Mouse (Mus musculus) kidney, postnatal 14 days (tissue): Measurements from ENCODE around the gene Agbl4.
A peak's percentile ranks its signal among the peaks of the same experiment; 100 is the strongest.

ENCODE experiments used
- DNase-seq: peaks from one replicate; pipeline ENCODE4 v3.0.0; 2022; ENCODE audit warnings: mixed read lengths

The Agbl4 gene

DNA sequence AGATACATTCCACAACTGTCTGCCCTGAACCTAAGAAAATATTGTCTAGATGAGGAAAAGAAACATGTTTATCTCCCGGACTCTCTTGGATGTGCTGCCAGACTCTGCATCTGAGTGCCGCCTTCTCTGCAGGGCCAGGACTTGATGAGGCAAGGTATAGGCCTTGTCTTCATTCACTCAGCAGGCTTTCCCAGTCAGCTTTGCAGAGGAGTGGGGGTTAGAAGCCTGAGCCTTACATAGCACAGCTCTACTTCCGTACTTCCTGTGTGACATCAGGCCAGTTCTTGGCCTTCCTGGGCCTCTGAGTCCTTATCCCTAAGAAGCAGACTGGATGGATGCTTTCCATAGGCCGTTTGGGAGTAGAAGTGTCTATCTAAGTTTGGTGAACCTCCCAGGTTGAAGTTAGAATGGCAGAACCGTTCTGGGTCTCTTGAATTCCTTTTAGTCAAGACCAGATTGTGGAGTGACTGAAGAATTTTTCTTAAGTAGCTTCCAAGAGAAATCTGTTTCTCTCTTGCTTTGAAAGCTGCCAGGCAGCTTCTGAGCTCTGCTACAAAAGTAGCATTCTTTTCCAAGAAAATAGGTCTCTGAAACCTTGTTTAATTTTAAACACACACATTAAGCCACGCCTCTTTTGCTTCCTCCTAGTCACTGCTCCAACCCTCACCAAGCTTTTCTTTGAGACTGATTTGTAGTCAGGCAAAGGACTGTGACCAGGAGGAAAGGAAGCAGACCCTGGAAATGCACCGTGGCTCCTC, 1052.2 kb downstream of the Agbl4 start:
- no peak for DNase-seq

DNA sequence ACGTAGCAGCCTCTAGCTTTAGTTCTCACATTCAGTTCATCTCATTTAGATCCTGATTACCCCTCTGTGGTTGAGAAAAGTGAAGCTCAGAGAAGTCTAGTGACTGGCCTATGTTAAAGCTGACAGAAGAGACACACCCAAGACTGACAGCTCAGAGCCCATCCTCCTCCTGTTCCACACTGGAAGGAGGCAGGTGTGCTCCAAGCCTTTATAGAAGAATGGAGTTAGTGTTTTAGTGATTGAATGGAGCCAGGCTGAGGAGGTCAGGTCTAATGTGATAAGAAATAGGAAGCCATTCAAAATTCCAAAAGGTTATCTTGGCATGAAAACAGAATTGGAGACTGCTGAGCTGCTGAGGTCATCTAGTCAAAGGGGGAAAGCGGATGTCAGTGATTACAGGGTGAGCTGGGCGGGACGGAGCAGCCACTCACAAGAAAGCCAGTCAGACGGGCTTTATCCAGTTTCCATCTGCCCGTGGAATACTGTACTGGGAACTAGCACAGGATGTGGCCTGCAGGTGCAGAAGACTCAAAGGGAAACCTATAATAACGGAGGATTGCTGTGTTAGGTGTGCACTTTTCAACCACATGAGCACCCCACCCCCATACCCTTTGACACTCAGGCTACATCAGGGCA, 1053.9 kb downstream of the Agbl4 start:
- DNase-seq: peak; percentile 33

DNA sequence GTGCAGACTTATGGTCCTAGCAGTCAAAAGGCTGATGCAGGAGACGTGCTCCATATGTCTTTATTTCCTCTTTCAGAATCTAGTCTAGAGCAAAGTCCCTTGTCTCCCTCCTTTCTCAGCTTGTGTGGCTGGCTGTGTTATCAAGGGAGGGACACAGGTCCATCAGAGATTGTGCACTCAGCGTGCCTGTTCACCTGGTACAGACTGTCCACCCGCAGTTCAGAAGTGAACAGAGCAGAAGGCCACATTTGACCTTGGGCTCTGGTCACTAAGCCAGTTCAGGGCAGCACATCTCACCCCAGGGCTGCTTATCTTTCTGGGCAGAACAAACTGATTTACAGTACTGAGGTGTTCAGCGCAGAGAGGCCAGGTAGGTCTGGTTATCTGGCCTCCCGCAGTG, 1054.7 kb downstream of the Agbl4 start:
- no peak for DNase-seq

DNA sequence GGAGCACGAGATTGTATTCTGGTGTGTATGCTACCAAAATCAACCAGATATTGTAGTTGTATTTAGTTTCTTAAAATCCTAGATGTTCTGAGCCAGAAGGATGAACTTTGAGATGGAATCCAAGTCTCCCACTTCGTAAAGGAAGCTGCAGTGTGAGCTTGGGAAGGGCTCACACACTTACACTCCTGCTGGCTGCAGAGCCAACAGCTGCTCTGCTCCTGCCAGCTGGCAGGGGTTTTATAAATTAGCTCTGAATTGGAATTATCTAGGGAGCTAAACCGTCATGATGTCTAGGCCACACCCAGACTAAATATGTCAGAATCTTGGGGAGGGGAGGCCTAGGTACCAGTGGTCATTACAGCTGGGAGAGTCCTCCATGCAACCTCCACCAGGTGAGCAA, 1055.8 kb downstream of the Agbl4 start:
- no peak for DNase-seq

DNA sequence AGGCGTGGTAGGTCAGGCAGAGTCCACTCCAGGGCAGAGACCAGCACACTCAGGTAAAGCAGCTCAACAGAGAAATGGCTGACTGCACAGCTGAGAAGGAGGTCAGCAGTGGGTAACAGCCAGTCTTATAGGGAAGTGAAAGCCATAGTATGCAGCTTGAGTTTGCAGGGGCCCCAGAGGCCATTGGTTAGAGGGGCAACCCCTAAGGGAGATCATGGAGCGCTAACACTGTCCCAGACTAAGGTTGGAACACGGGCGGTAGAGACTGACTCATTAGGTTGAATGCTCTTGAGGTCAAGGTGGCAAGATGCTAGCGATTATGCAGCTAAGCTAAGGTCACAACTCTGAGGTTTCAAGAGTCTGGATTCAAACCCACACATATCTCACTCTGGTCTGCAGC, 1058.2 kb downstream of the Agbl4 start:
- no peak for DNase-seq

DNA sequence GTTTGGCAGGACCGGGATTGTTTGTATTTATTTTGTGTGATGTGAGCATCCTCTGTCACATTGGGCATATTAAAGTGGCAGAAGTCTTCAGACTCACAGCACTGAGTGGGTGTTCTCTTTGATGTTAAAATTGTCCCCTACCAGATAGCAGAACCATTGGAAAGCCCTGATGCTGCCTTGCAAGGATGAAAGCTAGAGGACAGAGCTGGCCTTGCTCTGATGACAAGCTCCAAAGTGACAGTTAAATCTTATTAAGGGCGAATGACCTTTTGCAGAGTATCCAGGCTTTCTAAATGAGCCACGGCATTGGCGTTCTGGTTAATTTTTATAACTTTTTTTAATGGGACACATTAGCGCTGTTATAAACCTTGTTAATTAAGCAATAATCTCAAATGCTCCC, 1060.1 kb downstream of the Agbl4 start:
- DNase-seq: no peak

DNA sequence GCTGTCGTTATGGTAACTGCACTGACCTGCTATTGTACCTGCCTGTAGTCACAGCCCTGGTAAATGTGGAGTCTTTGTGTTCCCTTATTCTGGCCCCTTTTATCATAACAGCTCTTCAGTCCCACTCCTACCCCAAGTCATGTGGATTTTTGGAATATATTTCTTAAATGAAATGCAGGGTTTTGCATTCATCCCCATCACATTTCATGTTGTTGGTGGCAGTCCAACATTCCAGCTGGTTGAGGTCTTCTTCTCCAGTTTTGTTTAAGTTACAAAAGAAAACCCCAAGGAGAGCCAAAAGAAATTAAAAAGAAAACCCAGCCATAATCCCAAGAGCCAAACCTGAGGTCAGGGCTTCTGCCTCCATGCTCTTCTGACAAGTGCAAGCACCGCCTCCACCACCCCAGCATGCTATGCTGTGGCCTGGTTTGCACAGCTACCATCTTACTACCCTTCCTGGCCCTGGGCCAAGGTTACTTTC, 1069.9 kb downstream of the Agbl4 start:
- no peak for DNase-seq

DNA sequence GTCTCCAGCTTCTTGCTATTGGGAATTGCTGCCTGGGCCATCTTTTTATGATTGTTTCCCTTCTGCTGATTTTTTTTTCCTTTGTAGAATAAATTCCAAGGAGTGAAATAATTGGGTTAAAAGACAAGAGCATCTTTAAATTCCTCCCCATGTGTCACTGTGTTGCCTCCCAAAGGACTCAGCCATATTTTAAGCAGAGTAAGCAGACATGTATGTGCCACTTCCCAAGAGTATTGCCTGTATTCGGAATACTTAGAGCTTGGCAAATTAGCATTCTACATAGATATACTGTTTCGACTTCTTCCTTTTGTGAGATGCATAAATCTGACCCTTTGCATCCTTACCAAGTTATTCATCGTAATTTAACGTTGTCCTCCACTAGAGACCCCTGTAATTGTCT, 1070.3 kb downstream of the Agbl4 start:
- no peak for DNase-seq

DNA sequence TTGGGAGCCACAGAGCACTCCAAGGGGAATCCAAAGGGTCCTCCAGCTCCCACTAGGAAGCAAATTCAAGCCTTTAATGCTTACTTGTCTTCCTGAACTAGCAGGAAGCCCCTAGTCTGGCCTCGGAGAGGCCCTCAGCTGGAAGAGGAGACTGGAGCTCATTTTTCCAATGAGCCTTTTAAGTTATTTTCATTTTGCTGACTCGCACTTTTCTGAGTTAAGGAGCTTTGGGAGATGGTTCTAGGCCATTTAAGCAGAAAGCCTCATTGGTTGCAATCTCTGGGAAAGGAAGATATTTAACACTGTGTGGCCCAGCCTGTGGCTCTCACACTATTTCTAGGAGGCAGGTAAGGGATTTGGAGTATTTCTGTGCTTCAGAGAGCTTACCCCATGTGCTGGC, 1072.4 kb downstream of the Agbl4 start:
- DNase-seq: no peak

DNA sequence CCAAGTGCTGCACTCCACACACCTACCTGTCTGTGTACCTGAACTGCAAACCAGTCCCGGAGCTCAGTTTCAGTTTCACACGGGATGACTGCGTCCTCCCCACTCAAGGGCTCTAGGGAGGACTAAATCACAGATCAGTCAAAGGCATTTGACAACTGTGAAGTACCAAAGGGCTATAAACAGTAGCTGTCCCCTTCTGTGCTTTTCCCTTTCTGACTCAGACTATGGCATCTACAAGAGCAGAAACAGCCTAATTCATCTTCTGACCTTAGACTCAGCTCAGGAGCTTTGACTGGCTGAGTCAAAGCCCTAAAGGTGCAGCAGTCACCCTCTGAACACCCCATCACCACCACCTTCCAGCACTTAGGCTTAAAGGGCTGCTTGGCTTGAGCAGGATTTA, 1074.3 kb downstream of the Agbl4 start:
- no peak for DNase-seq

DNA sequence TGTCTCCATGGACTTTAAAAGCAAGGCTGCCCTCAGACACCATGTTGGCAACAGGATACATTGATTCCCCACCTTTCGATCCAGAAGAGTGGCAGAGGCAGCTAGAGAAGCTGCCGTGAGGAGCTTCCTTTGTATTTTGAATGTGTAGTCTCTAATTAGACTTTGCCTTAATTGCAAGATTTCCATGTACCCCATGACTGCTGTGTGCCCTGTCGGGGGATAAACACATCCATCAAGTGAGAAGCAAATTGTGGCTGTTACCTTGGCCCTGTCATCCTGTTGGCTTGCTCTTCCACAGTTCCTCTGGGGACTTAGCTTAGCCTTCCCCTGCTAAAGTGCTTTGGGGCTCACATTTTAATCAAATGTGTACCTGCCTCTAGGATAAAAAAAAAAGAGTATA, 1075.0 kb downstream of the Agbl4 start:
- DNase-seq: no peak

DNA sequence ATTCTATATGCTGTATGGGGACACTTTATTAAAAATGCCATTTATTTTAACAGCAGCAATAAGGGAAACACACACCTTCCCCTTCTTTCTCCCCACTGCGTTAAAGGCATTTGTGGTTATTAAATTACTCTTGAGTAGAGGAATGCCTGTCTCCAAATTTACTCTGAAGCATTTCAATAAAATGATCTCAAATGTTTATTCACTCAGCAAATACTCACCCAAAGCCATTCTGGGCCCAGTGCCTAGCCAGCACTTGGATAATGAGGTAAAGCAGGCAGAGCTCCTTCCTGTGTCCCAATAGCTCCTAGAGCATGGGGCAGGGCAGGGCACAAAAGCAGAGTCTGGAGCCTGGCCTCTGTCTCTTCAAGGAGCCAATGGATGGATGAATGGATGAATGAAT, 1075.6 kb downstream of the Agbl4 start:
- DNase-seq: no peak

DNA sequence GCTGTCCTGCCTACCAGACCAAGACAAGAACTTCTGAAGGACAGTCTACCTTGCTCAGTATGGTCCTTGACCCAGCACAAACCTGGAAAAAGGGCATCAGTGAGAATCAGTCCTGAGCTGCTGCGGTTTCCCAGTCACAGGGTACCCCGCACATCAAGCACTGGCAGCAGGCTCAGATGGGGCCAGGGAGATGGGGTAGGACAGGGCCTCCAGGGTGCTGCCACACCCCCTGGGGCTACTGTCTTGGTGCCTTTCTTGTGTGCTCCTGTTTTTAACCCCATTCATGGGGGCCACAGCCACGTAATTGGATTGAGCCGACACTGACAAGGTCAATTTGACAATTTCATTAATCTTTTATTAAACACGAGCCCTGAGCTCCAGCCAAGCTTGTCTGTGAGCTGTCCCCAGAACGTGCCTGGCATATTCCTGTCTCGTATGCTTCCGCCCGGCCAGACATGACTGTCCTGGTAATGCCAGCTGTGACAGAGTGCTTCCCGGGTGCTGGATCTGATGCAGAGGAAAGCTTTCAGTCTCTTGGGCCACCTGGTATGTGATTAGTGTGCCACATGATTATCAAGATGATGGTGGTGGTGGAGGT, 1078.0 kb downstream of the Agbl4 start:
- no peak for DNase-seq

DNA sequence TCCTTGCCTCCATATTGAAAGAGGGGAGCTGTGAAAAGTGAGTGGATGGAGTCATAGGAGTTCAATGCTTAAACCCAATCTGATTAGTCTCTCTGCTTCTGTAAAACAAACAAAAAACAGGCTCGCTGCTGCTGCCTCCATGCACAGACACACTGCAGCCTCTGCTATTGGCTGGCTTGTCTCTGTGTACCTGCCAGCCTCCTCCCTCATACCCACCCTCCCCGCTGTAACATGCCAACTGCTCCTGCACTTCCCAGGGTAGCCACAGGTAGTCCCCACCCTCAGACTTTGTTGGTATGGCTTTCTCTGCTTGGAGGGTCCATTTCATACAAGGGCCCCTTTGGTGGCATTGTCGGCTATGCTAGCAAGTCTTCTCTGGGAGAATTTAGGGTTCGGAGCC, 1080.0 kb downstream of the Agbl4 start:
- DNase-seq: no peak

DNA sequence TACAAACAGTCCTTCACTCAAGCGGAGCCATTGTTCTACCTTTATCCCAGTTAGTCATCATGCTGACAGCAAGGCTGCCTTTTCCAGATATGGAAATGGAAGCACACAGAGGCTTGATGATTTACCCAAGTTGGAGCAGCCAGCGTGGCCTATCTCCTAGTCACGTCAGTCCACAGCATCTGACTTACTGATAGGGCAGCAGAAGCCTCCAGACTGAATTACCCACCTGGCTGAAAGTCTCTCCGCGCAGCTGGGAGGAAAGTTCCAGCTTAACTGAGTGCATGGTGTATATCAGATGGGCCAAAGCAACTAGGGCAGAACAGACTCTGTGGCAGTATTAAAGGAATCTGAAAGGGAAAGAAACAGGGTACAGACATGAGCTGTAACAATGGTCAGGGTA, 1086.0 kb downstream of the Agbl4 start:
- DNase-seq: no peak

DNA sequence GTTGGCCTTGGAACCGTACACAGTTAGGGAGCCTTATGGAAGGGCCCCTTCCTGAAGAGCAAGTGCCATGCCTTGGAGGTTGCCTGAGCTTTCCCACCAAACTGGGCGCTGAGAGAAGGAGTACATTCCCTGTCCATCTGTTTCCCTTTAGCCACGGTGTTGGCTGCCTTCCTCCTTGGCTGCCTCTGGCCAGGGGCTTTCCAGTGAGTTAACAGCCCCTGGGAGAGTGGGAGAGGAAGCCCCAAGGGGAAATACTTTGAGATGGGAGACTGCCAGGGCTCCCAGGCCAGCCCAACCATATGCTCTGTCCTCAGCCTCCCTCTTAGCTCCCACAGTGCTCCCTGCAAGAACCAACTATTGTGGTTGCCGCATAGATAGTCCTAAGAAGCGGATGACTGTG, 1087.7 kb downstream of the Agbl4 start:
- DNase-seq: peak; percentile 5

DNA sequence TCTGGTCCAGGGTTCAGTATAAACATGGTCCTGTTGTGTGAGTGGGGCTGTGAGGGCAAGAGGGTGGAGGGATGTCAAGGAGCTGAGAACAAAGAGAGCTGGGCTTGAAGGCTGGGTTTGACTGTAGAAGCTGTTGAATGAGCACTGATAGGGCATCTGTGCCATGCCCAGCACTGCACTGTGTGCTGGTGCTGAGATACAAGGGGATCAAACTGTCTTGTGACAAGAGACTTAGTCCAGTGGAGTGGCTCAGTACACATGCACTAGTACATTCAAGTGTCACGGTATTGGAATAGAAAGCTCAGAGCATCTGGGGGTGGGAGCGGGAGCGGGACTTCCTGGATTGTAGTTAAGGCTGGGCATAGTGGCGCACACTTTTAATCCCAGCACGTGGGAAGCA, 1088.7 kb downstream of the Agbl4 start:
- DNase-seq: no peak

DNA sequence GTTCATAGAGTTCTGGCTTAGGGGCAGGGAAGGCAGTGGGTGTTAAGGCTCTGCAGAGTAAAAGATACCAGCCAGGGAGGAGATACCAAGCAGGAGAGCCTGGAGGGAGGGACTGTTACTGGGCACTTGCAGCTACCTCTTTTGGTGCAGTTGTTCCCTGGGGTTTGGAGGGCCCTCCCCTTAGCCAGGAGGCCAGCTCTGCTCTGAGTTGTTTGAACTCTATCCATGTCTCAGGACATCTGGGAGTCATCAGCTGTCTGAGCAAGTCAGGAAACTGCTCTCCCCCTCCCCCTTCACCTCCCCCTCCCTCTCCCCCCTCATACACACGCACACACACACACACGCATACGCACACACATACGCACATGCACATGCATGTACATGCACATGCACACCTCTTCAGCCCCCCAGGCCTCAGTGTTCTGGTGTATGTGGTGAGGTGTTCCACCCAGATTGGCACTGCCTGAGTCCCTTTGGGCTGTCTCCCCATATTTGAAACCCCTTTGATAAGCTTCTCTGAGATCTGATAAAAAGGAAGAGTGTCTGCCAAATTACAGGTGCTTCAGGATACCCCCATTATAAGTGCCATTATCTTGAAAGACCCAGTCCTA, 1089.9 kb downstream of the Agbl4 start:
- no peak for DNase-seq

DNA sequence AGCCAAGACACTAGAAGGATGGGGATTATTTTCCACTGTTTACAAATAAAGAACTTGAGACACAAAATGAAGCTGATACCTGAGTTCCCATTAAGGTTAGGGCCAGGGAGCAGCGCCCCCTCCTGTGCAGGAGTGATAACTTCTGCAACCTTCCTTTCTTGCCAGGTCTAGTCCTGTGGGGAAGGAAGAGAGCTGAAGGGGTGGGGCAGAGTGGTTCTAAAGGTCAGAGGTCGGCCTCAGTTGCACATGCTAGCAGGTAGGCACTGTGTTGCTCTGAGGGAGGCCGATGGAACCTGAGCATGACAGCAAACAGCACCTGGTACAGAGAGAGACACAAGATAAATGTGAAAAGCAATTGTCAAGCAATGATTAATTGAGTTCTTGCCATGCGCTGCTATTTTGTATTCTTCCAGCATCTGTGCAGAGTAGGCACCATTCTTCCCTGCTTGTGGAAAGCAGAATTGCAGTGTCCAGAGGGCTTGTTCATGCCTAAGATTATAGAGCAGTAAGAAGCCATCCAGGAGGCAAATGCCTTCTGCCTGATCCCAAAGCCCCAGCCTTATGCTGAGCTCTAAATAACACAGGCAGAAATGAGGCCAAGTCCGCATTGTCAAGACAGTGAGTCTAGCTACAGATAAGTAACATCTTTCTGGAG, 1096.4 kb downstream of the Agbl4 start:
- no peak for DNase-seq

DNA sequence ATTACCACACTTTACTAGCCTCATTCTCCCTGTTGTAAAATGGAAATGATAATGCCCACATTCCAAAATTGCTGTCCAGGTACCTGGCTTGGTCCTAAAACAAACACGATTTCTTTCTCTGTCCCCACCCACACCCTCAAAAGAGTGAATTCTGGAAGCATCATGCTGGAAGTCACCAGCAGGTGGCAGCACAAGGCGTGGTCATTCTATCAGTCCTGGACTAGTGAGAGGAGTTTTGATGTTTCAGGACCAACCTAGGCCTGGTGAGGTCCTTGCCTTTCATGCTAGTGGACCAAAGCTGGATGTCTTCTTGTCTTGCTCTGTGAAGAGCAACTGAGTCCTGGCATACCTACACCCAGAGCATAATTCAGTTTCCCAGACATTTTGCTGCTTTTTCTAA, 1098.5 kb downstream of the Agbl4 start:
- DNase-seq: peak; percentile 74

DNA sequence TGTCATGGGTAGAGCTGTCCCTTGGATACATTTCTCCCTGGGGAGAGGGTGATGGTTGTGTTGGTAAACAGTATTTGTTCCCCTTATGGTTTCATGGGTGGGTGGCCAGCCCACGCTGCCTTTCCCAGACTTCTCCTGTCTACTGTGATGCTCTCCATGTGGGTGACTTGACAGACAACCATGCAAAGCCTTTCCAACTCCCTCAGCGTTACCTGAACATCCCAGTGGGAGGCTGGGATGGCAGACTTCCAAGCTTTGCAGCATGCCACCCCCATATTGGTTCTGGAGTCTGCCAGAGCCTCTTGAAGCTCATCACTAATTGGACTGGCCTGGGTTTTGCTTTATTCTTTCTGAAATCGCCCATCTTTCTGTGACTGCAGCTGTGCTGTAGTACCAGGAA, 1101.3 kb downstream of the Agbl4 start:
- DNase-seq: no peak

DNA sequence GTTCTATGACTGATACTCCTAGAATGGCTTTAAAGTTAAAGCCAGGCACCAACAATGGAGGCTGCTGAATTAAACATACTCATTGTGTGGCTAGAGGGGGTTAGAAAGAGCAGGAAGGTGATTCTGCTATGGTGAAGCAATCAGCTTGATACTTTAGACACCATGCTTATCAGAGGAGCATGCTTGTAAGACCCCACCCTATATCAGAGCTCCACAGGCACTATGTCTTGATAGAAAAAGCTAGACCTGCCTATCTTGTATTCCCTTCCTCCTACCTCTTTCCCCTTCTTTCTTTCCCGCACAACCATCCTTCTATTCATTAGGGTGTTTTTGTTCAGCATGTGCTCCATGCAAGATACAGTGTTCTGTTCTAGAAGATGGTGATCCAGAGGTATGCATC, 1104.0 kb downstream of the Agbl4 start:
- DNase-seq: no peak

DNA sequence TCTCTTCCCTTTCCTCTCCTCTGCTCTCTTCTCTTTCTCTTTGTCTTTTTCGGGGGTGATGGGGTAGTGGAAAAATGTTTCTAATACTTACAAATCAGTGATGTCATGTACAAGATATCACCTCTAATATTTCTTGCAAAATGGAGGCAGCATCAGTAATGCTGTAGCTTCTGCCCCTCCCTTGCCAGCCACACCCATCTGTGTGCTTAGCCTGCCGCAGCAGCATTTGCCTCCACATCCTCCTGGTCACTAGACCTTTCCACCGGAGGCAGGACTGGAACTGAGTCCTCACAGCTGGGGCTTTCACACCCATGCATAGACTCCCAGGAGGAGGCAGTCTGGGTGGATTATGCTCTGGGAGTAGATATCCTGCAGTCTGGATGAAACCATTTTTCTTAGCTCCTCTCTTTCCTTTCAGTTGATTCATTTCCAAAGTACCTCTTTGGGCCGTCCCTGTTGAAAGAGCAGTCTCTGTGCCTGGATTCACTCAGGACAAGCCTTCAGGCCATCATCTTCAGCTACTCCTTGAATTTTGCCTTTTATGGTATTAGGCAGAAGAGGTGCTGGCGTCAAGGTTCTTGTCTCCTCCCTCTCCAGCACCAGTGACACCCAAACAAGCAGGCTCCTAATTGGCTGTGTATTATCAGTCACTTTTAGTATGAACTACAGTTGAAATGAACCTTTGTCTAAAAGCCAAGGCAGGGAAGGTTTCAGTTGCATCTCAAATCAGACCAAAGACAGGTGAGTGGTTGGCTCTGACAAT, 1105.7 kb downstream of the Agbl4 start:
- no peak for DNase-seq
